Mouse (Mus musculus) lung, postnatal 14 days (tissue): ENCODE data around the gene Rd3l.

Experiments
- DNase-seq: peaks from one replicate; pipeline ENCODE4 v3.0.0; 2021

Rd3l gene

DNA sequence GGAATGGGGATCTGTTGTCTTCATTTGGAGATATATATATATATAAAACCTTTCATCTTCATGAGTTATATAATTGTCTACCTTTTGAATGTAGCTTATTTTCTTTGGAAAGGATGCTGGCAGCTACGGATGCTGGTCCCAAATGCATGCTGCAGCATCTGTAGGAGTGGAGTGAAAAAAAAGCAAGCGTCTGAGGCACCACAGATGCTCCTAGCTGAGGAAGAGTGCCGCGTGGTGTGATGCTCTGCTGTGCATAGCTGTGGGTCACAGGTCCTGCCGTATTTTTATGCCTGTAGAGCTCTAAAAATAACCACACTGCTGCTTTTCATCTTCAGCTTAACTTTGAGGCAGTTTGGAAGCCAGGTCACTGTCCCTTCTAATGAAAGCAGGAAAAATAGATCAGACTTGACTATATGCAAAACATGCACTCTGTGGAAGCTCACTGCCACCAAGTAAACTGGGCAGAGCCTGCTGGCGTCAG lies at the start of gene Rd3l:
TSS of gene Rd3l (minus strand) at position 431 of the 481 bp plus-strand sequence.
- DNase-seq: no peak

GRCm38 (mm10) chr12:112027408-112027807 lies 46.3 kb upstream of the Rd3l start:
- no peak for DNase-seq

GRCm38 (mm10) chr12:112025907-112026645 lies 45.0 kb upstream of the Rd3l start:
- DNase-seq: no peak

DNA sequence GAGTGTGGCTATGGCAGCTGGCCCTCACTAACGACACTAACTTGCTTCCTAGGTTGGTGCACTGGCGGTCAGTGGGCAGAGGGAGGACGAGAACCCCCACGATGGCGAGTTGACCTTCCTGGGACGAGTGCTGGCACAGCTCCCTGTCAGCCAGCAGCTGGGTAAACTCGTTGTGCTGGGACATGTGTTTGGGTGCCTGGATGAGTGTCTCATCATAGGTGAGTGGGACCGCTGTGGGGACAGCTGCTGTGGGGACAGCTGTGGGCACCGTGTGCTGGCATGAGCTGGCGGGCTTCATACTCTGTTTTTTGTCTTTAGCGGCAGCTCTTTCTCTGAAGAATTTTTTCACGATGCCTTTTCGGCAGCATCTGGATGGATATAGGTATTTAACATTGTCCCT lies 44.3 kb upstream of the Rd3l start:
- no peak for DNase-seq

- no peak for DNase-seq
These were observed 43.6 kb upstream of the Rd3l start for GRCm38 (mm10) chr12:112024581-112025310.

DNA sequence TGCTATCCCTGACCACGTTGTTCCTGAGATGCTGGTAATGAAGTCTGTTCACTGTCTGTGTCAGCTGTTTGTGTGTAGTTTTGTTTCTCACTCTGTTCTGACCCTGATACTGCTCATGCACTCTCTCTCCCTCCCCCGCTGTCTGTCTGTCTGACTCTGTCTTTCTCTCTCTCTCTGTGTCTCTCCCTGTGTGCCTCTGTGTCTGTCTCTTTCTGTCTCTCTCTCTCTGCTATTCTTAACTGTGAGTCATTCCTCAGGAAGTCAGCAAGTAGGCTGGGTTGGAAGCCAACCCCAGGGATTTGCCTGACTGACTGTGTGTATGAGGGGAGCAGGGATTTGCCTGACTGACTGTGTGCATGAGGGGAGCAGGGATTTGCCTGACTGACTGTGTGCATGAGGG lies 42.2 kb upstream of the Rd3l start:
- DNase-seq: no peak

GRCm38 (mm10) chr12:112016346-112016745 lies 35.2 kb upstream of the Rd3l start:
- DNase-seq: no peak

GRCm38 (mm10) chr12:112013271-112013801 lies 32.2 kb upstream of the Rd3l start:
- DNase-seq: no peak

DNA sequence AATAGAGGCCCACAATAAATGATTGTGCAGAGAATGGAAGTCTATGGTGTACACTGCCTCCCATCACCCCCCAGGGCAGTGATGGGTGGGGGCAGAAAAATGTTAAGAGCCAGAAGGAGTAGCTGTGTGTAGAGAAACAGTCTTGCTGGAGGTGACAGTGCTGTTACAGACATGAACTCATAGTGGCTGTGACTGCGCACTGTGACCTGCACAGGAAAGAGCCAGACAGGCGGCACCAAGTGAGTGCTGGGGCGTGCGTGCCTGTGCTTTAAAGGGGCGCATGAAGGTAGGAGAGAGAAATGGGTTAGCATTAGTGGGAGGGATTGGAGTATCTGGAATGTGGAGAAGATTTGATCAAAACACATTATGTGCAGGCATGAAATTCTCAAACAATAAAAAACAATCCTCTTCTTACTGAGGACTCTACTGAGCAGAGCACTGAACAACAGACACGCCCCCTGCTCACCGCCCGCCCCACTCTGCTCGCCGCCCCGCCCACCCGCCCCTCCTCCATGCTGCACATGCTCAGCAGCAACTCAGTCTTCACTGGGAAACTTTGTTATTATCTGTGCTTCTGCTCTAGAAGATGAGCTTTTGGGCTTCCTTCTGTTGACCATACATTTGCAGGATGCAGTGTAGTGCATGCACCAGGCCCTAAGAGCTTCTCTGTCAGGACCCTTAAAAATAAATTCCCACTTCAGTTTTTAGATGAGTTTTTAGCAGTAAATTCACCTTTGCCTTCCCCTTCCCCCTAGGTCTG lies 31.6 kb upstream of the Rd3l start:
- DNase-seq: no peak

DNA sequence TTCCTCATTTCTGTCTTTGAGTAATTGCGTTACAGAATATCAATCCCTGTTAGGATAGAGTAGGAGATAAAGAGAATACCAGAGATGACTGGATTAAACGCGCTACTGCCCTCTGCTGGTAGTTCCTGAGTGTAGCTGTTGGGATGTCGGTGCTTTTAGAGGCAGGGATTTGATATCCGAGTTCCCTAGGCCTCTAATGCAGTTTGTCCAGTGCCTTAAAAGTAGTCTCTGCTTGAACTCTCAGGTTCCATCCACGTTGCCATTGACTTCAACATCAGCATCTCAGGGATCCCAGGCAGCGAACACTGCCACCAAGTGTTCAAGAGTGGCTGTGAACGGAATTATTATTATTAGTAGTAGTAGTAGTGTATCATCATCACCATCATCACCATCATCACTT lies 20.1 kb upstream of the Rd3l start:
- peak; percentile 80 for DNase-seq

- no peak for DNase-seq
These were observed 18.6 kb upstream of the Rd3l start for GRCm38 (mm10) chr12:111999735-112000134.

GRCm38 (mm10) chr12:111995161-111995560 lies 14.0 kb upstream of the Rd3l start:
- DNase-seq: no peak

DNA sequence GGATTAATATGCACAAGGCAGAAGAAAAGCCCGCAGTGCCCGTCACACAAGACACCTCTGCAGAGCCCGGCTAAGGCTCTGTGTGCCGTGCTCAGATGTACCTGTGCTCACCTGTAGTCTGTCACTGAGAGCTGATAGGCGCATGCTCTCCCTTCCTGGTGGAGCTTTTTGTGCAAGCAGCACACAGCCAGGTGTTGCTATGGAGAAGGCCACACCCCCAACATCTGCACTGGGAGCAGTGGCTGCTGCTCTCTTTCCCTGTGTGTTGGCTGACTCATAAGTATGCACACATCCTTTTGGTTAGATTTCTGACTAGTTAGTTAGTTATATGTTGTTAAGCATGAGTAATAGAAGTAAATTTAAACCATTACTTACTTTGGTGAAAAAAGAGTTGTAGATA lies 11.5 kb upstream of the Rd3l start:
- no peak for DNase-seq

DNA sequence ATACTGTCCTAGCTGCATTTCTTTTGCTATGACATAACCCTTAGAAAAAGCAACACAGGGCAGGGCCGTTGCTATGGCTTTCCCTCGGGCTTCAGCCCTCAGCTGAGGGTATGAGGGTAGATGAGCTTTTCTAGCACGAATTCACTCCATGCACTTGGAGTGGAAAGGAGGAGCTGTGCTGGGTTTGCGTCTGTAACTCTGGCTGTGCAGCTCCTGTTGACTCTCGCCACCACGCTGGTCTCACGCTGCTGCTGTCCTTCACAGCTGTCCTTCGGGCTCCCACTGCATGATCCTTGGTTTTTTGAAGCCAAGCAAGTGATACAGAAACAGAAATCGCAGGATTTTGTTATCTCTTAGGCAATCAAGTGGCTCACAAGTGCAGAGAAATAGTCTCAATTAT lies 5.6 kb upstream of the Rd3l start:
- no peak for DNase-seq

DNA sequence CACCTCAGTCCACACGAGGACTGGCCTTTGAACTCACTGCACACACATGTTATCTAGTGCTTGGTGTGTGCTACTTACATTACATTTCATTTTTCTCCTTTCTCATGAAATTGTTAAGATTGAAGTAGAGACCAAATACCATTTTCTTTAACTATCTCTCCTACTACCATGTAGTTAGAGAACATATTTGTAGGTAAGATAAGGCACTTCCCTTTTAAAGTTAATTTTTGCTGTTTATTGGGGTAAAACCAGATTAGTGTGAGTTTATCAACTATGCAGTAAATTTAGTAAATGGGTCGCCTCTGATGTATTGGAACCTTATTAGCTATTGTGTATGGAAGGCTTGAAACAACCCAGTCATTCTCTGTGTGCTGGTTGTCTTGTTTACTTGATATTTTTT lies 2.0 kb upstream of the Rd3l start:
- no peak for DNase-seq

DNA sequence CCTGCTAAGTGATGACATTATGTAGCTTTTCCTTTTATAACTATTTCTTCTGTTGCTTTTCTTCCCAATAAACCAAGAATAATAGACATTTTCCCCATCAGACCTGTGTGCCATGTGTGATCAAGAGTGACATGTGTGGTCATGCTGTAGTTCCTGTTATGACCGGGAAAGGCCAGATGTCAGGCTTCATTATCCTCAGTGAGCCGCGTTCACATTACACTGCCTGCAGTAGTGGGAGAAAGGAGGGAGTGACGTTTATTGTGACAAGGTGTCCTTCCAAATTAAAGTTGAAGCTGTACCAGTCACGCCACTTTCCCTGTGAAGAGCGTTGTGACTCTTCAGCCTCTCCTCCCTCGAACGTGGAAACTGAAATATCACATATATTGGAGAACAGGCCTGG lies 714 bp upstream of the Rd3l start:
- DNase-seq: no peak

DNA sequence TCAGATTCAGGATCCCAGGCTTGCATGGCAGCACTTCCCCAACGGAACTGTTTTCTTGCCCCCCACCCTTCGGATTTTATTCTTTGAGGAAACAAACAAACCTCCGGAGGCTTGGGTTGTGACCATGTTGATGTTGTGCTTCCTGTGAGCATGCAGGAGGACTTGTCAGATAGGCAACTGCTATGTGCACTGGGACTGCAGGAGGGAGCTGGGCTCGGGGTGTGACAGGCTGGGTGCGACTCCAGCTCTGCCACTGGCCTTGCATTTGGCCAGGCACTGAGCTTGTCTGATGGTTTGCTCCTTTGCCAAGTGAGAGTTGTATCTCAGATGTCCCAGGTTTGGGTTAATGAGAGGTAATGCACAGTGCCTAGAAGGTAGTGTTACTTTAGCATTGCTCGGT lies 2.8 kb downstream of the Rd3l start:
- DNase-seq: no peak

DNA sequence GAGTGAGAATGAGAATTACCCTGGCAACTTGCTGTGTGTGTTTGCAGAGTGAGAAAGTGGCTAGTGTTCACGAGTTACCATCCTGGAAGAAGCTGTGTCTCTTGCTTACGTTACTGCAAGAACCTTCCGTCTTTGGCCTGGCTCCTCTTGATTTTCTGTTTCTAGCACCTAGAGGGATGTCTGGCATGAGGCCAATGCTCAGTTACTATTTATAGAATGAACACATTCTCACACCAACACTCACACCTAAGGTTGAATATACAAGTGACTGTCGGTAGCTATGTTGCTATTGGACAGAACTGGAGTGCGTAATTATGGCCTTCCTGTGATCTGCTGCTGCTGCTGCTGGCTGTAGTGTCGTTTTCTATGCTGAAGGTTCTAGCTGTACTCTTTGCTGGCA lies 4.0 kb downstream of the Rd3l start:
- peak; percentile 42 for DNase-seq

DNA sequence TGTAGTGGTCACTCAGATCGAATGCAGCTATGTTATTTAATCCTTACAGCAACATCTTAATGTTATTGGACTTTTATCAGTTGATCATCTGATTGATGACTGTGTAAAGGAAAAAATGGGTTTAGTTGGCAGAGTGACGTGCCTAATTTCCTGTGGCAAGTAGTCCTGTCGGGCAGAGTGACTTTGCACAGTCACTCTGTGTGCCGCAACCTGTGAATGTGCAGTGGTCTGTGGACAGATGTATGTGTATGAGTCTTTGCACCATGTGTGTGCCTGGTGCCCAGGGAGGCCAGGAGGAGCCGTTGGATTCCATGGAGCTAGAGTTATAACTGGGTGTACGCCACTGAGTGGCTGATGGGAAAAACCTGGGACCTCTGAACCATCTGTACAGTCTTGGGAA lies 6.5 kb downstream of the Rd3l start:
- DNase-seq: no peak

GRCm38 (mm10) chr12:111972504-111972903 lies 8.6 kb downstream of the Rd3l start:
- no peak for DNase-seq

DNA sequence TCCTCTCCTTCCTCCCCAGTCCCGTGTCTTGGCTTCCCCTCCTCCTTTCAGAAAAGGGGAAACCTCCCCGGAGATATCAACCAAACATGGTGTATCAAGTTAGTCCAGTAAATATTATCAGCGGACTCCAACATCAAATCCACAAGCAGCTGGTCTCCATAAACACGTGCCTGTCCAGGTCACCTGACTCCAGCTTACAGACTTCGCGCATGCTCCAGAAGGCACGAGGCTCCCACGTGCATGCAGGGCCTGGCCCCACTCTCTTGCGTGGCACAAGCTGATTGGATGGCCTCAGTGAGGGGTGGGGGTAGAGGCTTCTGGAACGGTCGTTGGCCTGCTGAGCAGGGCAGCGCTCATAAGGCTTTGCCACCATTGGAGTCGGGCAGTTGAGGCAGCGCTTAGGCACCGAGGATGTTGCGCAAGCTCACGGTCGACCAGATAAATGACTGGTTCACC lies 9.9 kb downstream of the Rd3l start, which contains the start of gene Tdrd9:
TSS of gene Tdrd9 (plus strand) at position 329 of the 456 bp plus-strand sequence.
- no peak for DNase-seq

DNA sequence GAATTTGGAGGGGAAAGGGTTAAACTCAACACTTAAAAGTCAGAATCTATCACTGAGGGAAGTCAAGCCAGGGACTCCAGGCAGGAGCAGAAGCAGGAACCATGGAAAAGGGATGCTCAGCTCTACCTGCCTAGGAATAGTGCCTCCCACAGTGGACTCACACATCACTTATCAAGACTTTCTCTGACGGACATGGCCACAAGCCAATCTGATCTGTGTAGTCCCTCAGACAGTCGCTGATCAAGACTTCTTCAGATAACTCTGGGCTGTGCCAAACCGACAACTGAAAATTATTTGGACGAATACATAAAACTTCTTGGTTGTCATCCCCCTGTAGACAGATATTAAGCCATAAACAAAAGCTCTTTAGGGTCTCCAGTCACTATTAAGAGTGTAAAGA lies 11.0 kb downstream of the Rd3l start:
- DNase-seq: no peak

GRCm38 (mm10) chr12:111966683-111967173 lies 14.4 kb downstream of the Rd3l start, which contains the start of gene Atp5mpl:
Gene Atp5mpl, minus strand, starts transcription at chr12:111966977.
- peak; percentile 98 for DNase-seq
